In genomic region chr13:21223242-21223655, GRCm38 (mm10) we compare ENCODE assay signal across 8 mouse cellular contexts. TPM values are rescaled to one million over a fixed set of nuclear protein-coding genes. Genes with fewer than 3 reads are reported as not detected.
DNase-seq lines count a peak whose midpoint lies in the region; ATAC-seq lines count a peak whose summit lies in the region.

No protein-coding gene starts in this region.

- peak; percentile 17 for DNase-seq in adrenal gland, adult 2 months
- no peak for DNase-seq in adrenal gland, adult 18-20 months (ENCODE audit: low spot score in 2 of 2)
- peak; percentile 13 for DNase-seq in urinary bladder, postnatal 14 days (ENCODE audit: low spot score)
- DNase-seq in urinary bladder, postnatal 10 days (ENCODE audit: low spot score): no peak
- DNase-seq in induced T-regulatory cell, adult 2 months (ENCODE audit: low read depth): peak; percentile 32
- no peak for DNase-seq in left cerebral cortex, adult 11 months (ENCODE audit: low spot score)
- no peak for DNase-seq in thymus, postnatal 36 days

- ATAC-seq in megakaryocyte-erythroid progenitor cell, adult 5-6 weeks (replicated peaks; ENCODE audit: low FRiP score, low TSS enrichment, poor library complexity, severe bottlenecking): peak; percentile 43

RNA-seq across cellular contexts. Expression of gene Trim27, which starts 44.0 kb away (rescaled TPM):
- 10 to 100 TPM; 47.9 to 52.0 TPM for total RNA-seq in adrenal gland, adult 2 months (2021)
- 170 and 180 TPM in 2 replicates for polyA plus RNA-seq in adrenal gland, adult 2 months (2012; rRNA removed)
- total RNA-seq in adrenal gland, adult 18-20 months (2021): 10 to 100 TPM; 45.3 to 49.9 TPM
- total RNA-seq in megakaryocyte-erythroid progenitor cell, adult 5-6 weeks (2014; fragmentation: Nextera tagmentation): 97.9 and 102 TPM in 2 replicates
- total RNA-seq in megakaryocyte-erythroid progenitor cell, adult 5-6 weeks (2017): 159 and 225 TPM in 2 replicates

Comparison
In these comparisons a context has a peak if more than half of its experiments do, and no peak if none do; other contexts are left out.
1. DNase-seq: peak in adrenal gland, adult 2 months (single experiment), urinary bladder, postnatal 14 days (single experiment) and induced T-regulatory cell, adult 2 months (single experiment); none in adrenal gland, adult 18-20 months (0 of 2), urinary bladder, postnatal 10 days (single experiment), left cerebral cortex, adult 11 months (single experiment) and thymus, postnatal 36 days (0 of 2).